Mouse (Mus musculus) cerebellum, adult 8-10 months (tissue): ENCODE data around the gene Esrrb.
A peak's percentile ranks its signal among the peaks of the same experiment; 100 is the strongest.

Experiments used
- DNase-seq: peaks from one replicate; pipeline ENCODE4 v3.0.0; 2022

Esrrb gene

GRCm38 (mm10) chr12:86422166-86422910 is 61.4 kb downstream of the Esrrb start:
- DNase-seq, result peak; percentile 14

- DNase-seq, result no peak
Observed at GRCm38 (mm10) chr12:86423102-86423501, 62.2 kb downstream of the Esrrb start.

GRCm38 (mm10) chr12:86427585-86427984 is 66.7 kb downstream of the Esrrb start:
- no peak for DNase-seq

GRCm38 (mm10) chr12:86431671-86432070 is 70.8 kb downstream of the Esrrb start:
- no peak for DNase-seq

- peak; percentile 73 for DNase-seq
Observed at GRCm38 (mm10) chr12:86433371-86433821, 72.5 kb downstream of the Esrrb start.

DNA sequence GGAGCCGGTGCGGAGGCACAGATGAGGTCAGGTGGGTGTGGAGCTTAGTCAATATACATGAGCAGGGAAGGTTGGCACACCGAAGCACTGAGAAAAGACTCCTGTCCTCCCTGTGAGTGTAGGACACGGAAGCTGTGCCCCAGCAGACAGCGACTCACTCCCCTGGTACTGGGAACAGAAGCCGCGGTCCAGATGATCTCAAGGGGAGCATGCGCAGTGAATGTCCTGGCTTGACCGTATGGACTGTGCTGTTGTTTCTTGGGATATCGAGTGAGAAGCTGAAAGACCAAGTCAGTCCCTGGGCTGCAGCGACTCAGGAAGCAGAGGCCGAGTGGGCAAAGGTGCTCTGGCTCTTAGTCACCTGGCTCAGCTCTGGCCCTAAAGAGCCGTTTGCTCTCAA is 74.7 kb downstream of the Esrrb start:
- no peak for DNase-seq

- no peak for DNase-seq
Observed at GRCm38 (mm10) chr12:86450848-86451247, 89.9 kb downstream of the Esrrb start.

DNA sequence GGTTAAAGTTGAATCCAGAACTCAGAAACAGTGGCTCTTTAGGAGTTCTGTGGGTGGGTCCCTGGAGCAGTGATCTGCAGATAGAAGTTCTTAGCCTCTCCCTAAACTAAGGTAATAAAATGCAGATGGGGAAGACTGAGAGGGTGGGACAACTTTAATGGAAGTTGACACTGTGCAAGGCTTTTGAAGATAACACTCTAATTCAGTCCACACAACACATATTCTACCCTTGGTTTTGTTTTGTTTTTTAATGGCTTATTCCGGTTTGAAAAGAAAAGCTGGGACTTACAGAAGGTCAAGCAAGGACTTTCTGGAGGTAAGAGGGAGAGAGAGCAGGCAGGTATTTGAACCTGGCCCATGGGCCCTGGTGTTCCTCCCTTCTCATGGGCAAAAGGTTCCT is 94.1 kb downstream of the Esrrb start:
- DNase-seq, result no peak

GRCm38 (mm10) chr12:86462742-86463470 is 102.0 kb downstream of the Esrrb start:
- no peak for DNase-seq

GRCm38 (mm10) chr12:86464385-86464784 is 103.5 kb downstream of the Esrrb start:
- DNase-seq, result no peak

DNA sequence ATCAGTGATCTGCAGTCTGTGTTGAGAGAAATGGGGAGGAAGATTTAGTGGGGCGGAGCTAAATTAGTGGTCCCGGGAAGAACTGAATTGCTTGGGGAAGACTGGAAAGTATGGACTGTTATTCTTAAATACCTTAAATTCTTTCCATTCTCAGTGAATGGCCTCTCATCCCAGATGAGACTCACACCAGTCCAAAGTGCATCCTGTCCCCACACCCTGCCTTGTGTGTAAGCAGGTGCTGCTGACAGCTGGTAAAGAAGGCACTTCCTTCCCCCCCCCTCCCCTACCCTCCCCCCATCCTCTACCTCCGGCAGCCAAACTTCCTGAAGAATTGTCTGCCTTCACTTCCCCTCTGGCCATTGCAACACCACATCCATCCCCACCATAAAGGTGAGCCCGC is 105.3 kb downstream of the Esrrb start:
- no peak for DNase-seq

DNA sequence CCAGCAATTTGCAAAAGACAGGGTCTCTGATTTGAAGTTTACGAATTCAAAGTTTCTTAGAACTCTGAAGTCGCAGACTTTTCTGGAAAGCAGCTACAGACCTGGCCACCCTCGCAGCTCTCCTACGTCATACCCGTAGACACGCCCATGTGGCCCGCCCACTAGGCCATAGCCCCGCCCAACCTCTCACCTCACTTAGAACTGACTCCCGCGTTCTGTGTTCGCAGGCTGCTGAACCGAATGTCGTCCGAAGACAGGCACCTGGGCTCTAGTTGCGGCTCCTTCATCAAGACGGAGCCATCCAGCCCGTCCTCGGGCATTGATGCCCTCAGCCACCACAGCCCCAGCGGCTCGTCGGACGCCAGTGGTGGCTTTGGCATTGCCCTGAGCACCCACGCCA is 109.0 kb downstream of the Esrrb start:
- no peak for DNase-seq

DNA sequence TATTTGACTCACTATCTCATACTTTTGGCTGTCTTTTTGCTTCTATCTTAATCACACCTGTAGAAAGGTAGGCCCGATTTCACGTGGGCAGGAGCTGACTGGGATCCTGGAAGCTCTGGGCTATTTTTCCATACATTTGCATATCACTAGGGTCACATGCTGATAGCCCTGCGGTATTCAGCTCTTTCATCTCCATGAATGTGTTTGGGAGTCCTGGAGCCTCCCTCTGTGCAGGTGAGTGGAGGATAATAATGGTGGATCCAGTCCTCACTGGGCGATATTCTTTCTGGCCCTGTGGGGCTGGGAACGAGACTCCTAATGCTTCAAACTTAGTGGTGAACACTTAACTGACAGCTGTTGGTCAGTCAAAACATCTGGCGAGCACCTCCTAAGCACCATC is 110.0 kb downstream of the Esrrb start:
- no peak for DNase-seq

DNA sequence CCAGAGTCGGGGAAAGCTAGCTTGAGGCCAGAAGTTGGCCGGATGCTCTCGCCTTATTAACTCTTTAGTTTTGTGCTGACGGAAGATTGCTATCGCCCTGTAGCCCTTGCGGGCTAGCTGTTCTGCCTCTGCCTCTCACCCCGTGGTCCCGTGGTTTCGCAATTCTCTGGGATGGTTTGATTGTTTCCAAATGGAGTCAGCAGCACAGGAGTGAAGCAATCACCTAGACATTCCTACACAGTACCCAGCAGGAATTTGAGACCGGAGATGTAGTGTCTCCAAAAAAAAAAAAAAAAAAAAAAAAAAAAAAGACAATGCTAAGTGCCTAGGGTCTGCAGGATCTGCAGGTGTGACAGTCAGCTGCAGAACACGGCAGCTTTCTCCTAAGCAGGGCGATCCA is 112.7 kb downstream of the Esrrb start:
- DNase-seq, result no peak

DNA sequence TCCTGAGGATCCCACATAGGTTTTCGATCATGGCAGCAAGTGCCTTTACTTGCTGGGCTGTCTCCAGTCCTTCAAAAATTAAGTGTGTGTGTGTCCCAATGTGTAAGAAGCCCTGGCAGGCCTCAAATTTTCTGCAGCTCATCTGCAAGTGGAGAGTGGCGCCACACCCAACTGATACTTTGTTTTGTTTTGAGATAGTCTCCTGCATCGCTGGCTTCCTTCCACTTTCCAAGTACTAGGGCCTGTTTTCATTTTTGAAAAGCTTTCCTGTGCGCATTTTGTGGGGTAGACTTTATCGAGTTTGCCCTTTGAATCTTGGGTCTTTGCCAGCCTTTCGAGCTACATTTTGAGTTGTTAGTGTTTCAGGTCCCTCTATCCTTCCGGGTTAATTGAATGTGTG is 115.1 kb downstream of the Esrrb start:
- no peak for DNase-seq

GRCm38 (mm10) chr12:86478908-86479307 is 118.0 kb downstream of the Esrrb start:
- no peak for DNase-seq

GRCm38 (mm10) chr12:86482029-86482428 is 121.1 kb downstream of the Esrrb start:
- no peak for DNase-seq

GRCm38 (mm10) chr12:86483413-86483841 is 122.5 kb downstream of the Esrrb start:
- DNase-seq, result no peak

DNA sequence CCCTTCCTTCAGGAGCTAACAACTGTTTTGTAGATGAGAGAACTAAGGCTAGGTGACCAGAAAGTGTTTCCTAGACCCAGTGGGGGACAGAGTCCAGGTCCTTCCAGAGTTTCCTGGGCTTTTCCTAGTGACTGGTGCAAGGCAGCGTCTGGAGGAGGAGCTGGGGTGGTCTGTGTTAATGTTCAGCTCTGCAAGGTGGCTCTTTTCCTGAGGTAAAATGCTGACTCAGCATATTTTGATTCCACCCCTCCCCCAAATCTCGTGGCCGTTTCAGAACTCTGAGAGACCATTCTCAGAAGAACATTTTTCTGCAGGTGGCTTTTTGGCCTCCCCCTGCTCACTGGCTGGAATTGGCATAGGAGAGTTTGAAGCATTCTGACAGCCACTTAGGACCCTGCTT is 127.1 kb downstream of the Esrrb start:
- DNase-seq, result no peak

DNA sequence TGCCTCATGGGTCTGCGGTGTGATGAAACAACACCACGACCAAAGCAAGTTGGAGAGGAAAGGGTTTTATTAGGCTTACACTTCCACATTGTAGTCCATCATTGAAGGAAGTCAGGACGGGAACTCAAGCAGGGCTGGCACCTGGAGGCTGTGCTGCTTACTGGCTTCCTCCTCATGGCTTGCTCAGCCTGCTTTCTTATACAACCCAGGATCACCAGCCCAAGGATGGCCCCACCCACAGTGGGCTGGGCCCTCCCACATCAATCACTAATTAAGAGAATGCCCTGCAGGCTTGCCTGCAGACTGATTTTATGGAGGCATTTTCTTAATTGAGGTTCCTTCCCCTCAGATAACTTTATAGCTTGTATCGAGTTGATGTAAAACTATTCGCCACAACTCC is 129.1 kb downstream of the Esrrb start:
- DNase-seq, result no peak

GRCm38 (mm10) chr12:86491500-86491899 is 130.6 kb downstream of the Esrrb start:
- no peak for DNase-seq

DNA sequence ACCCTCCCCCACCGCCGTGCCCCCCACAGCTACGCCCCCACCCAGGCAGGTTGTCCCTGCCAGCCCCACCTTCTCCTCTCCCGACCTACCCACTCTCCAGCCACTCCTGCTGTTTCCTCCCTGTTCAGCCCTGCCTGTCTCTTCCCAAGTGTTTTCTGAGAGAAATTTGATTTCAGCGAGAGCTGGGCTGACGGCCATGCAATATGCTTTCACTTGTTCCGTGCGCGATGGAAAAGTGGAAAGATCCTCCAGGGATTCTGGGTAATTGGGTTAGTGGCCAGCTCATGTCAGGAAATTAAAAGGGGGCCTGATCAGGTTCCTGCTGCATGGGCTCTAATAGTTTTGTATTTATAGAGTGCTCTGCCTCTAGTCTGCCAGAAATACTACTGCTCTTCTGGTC is 131.9 kb downstream of the Esrrb start:
- no peak for DNase-seq

- no peak for DNase-seq
Observed at GRCm38 (mm10) chr12:86497126-86497525, 136.2 kb downstream of the Esrrb start.

DNA sequence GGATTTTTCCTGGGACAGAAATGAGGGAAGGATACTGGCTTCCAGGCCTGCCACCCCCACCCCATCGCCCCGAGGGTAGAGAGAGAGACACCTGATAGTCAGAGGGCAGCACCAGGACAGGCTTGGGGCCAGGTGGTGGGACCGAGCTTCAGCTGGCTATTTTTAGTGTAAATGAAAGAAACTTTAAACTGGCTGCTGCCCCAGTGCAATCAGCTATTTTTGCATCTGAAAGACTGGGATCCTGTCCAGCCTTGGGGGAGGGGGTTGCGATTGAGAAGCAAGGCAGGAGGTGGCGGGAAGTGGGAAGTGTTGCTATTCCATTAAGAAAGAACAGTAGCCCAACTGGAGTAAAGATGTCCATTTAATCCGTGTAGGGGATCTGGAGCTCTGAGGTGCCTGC is 137.8 kb downstream of the Esrrb start:
- peak; percentile 6 for DNase-seq
